Mouse (Mus musculus) midbrain, embryonic 16.5 days (tissue): Measurements from ENCODE around the gene Fign. TPM values are rescaled to one million over a fixed set of nuclear protein-coding genes. Genes with fewer than 3 reads are reported as not detected.

Source experiments
- ATAC-seq: fragments of 200-750 bp; cut with Nextera tagmentation; 2 replicates; pipeline ENCODE4 v1.8.0; 2017; ENCODE audit warnings: moderate TSS enrichment
- H3K27ac ChIP-seq: fragments of 300-500 bp; sonication (generic); 2 replicates; pipeline ENCODE4 v1.5.1; 2014; ENCODE audit warnings: mild to moderate bottlenecking, low read length, mixed read lengths
- H3K27me3 ChIP-seq: fragments of 300-500 bp; sonication (generic); 2 replicates; pipeline ENCODE4 v1.6.1; 2014; ENCODE audit warnings: low read depth, low read length, mixed read lengths; ENCODE audit not compliant: control insufficient read depth, insufficient read depth
- H3K36me3 ChIP-seq: fragments of 300-500 bp; sonication (generic); 2 replicates; pipeline ENCODE4 v1.6.1; 2014; ENCODE audit warnings: mild to moderate bottlenecking, low read length, moderate library complexity, mixed read lengths; ENCODE audit not compliant: control insufficient read depth, insufficient read depth
- H3K4me1 ChIP-seq: fragments of 300-500 bp; sonication (generic); 2 replicates; pipeline ENCODE4 v1.6.1; 2014; ENCODE audit warnings: mild to moderate bottlenecking, low read length, mixed read lengths; ENCODE audit not compliant: control insufficient read depth, insufficient read depth
- H3K4me2 ChIP-seq: fragments of 300-500 bp; sonication (generic); 2 replicates; pipeline ENCODE4 v1.6.1; 2014; ENCODE audit warnings: mild to moderate bottlenecking, low read length, mixed read lengths
- H3K4me3 ChIP-seq: fragments of 300-500 bp; sonication (generic); 2 replicates; pipeline ENCODE4 v1.5.1; 2014; ENCODE audit warnings: low read depth, mild to moderate bottlenecking, low read length, moderate library complexity, mixed read lengths
- H3K9ac ChIP-seq: fragments of 300-500 bp; sonication (generic); 2 replicates; pipeline ENCODE4 v1.6.1; 2014; ENCODE audit warnings: low read depth, low read length, mixed read lengths
- H3K9me3 ChIP-seq: fragments of 300-500 bp; sonication (generic); replicated peaks from 2 replicates; pipeline ENCODE4 v1.6.1; 2014; ENCODE audit warnings: mild to moderate bottlenecking, low read length, mixed read lengths; ENCODE audit not compliant: control insufficient read depth, poor library complexity, severe bottlenecking
- WGBS: fragments of 180-500 bp; shearing (Covaris S2); extraction: QIAGEN DNeasy Blood & Tissue Kit; methylation state at CpG from one replicate; pipeline ENCODE4 v1.1.7; 2014; 5-methylcytosine and 5-hydroxymethylcytosine counted together
- polyA plus RNA-seq: library from polyadenylated mRNA; unstranded; fragments of >200 nt; fragmentation: Nextera tagmentation; extraction: Ambion mirVana; gene quantifications from 2 replicates; pipeline ENCODE4 v1.2.1, GENCODE M21; 2015

The Fign gene
- polyA plus RNA-seq, 1 experiment from 2014 or later: 20.5 TPM

DNA sequence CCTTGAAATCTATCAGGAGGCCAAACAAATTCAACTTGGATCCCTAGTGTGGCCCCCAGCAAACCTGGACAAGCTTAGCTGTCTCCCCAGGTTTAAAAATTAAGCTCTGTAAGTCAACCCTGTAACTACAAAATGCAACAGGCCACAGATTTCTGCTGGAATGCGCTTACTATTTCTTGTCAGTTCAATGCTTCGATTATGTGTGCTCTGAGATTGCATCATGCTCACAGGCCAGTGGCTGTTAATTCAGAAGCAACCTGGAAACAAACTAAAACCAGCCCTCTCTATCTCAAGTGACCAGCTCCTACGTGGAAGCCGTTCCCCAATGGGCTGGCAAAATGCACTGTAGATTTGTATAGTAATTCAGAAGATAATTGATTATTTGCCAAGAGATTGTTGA is 71.9 kb downstream of the Fign start:
- no peaks in the 10 kb centered on the region for H3K9me3 ChIP-seq
- H3K4me2 ChIP-seq: no peak overlapping the region
- no peak overlapping the region for H3K9ac ChIP-seq
- no peaks in the 10 kb centered on the region for H3K27me3 ChIP-seq
- no peak for ATAC-seq
- WGBS: 77% methylated on average over 4 of the region's 4 CpGs
- H3K4me1 ChIP-seq: peaks cover 5% of the 10 kb centered on the region; the same call in 1 of the 2 replicates
- peak overlapping the region; percentile 11; the same call in 1 of the 2 replicates for H3K27ac ChIP-seq
- no peaks in the 10 kb centered on the region for H3K36me3 ChIP-seq
- no peak overlapping the region for H3K4me3 ChIP-seq

DNA sequence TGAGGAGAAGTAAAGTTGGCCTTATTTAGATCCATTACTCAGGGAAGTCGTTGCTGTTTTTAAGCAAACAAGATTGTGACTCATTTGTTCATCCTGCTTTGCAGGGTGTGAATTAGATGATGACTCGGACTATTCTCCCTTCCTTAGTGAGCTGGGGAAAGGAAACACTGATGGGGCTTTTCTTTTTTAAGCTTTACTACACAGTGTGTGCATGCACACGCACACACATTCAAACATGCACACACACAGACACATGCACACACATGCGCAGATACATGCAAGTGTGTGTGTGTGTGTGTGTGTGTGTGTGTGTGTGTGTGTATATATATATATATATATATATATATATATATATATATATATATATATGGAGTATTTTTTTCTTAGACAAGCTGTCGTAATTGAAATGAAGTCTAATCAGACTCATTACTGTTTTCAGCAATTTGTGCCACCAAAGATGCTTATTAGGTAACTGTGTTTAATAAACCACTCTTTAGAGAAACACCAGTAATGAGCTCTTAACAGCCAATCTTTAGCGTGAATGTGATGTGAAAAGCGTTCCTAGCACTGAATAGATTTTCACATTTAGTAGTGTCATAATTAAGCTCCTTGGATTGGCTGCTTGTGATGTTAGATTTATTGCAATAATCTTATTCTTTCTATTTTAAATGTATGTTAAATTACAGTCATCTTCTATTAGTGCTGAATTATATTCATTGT is 103.4 kb downstream of the Fign start:
- H3K4me1 ChIP-seq: 0 out of 2 replicates have a peak, but pooled peaks cover 2% of the 10 kb centered on the region
- ATAC-seq: no peak
- H3K9me3 ChIP-seq: no peaks in the 10 kb centered on the region
- H3K9ac ChIP-seq: no peak overlapping the region
- WGBS: 85% methylated on average over 7 of the region's 7 CpGs
- H3K4me3 ChIP-seq: no peak overlapping the region
- no peaks in the 10 kb centered on the region for H3K36me3 ChIP-seq
- H3K27ac ChIP-seq: no peak overlapping the region
- H3K4me2 ChIP-seq: no peak overlapping the region
- H3K27me3 ChIP-seq: no peaks in the 10 kb centered on the region

DNA sequence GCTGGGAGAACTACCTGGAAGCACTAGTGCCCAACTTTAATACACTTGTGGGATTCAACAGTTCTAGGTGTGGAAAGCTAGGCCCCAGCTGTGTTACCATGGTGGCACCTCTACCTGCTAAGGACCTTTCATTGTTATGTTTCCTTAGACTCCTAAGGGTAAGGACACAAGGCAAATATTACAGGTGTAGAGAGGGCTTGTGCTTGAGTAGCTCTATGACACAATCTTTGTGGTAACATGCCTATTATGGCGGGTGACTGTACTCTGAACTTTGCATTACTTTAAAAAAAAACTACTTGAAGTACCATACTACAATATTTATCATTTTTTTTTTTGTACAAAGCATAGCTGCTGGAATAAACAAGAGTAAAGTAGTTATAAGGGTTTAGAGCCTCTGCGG is 112.4 kb downstream of the Fign start:
- no peak overlapping the region for H3K4me2 ChIP-seq
- H3K27me3 ChIP-seq: no peaks in the 10 kb centered on the region
- no peak for ATAC-seq
- no peaks in the 10 kb centered on the region for H3K36me3 ChIP-seq
- no peak overlapping the region for H3K4me3 ChIP-seq
- WGBS: 91% methylated on average over 2 of the region's 2 CpGs
- H3K9me3 ChIP-seq: no peaks in the 10 kb centered on the region
- no peak overlapping the region for H3K27ac ChIP-seq
- no peak overlapping the region for H3K9ac ChIP-seq
- peaks cover 15% of the 10 kb centered on the region for H3K4me1 ChIP-seq

DNA sequence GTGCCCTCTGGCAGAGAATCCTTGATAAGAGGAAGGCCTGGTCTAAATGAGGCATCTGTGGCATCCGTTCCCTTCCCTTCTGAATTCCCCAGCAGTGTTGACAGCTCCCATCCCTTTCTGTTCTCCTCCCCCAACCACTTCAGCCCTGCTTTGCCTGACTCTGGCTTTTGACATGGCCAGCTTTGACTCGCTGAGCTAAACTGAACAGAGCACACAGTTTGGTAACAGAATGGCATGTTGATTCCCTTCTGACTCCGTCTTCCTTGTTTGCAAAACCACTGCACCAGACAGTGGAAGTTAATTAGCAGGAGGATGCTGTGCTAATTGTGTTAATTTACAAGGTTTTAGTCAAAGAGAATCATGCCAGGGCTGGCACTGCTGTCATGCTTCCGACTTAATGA is 115.5 kb downstream of the Fign start:
- ATAC-seq: peak; percentile 47; the same call in 1 of the 2 replicates
- no peaks in the 10 kb centered on the region for H3K27me3 ChIP-seq
- no peak overlapping the region for H3K4me2 ChIP-seq
- H3K4me1 ChIP-seq: peaks cover 15% of the 10 kb centered on the region
- H3K9me3 ChIP-seq: no peaks in the 10 kb centered on the region
- peak overlapping the region; percentile 12; the same call in 1 of the 2 replicates for H3K27ac ChIP-seq
- H3K9ac ChIP-seq: no peak overlapping the region
- no peak overlapping the region for H3K4me3 ChIP-seq
- 19% methylated on average over 4 of the region's 4 CpGs for WGBS
- H3K36me3 ChIP-seq: peaks cover 4% of the 10 kb centered on the region; the same call in 1 of the 2 replicates

DNA sequence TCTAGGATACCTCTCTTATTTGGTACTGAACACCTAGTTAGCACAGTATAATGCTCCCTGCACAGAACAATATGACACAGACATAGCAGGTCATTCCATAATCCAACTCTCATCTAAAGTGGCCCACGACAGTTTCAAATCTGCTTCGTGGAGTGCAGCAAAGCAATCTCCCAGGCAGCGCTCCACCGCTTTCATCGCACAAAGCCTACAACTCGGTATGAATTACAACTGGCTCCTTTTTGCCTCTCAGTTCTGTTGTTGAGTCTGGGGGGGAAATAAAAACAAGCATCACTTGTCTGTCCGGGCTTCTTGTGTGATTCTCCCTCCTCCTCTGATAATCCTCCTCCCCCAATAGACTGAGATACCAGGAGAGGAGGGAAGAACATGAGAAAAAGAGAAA is 116.4 kb downstream of the Fign start:
- Histone ChIP-seq H3K9me3 (no peaks in the 10 kb centered on the region), H3K27me3 (no peaks in the 10 kb centered on the region), H3K4me2 (peak overlapping the region; percentile 1; the same call in 1 of the 2 replicates), H3K9ac (no peak overlapping the region), H3K36me3 (peaks cover 4% of the 10 kb centered on the region; the same call in 1 of the 2 replicates), H3K27ac (peak overlapping the region; percentile 47), H3K4me3 (no peak overlapping the region), H3K4me1 (peaks cover 15% of the 10 kb centered on the region)
- 26% methylated on average over 7 of the region's 7 CpGs for WGBS
- ATAC-seq: 0 out of 2 replicates have a peak, but pooled peaks have one; percentile 5

DNA sequence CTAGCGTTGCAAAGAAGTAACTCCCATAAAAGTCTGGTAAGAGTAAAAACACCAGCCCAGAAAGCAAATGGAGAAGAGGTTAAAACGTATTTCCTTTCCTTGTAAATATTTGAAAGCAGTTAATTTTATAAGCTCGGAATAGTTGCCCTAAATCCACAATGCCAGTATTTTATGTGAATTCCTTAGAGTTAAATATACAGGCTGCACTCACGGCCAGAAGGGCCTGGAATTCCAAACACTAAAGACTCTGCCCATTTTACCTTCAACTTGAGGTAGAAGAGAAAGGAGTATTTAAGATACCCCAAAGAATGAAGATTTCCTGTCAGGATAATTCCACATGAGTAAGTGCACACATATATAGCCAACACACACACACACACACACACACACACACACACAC is 128.2 kb downstream of the Fign start:
- no peak overlapping the region for H3K4me2 ChIP-seq
- H3K36me3 ChIP-seq: no peaks in the 10 kb centered on the region
- no peaks in the 10 kb centered on the region for H3K9me3 ChIP-seq
- no peak for ATAC-seq
- no peak overlapping the region for H3K4me3 ChIP-seq
- no peak overlapping the region for H3K9ac ChIP-seq
- no peaks in the 10 kb centered on the region for H3K27me3 ChIP-seq
- WGBS: 53% methylated on average over 4 of the region's 4 CpGs
- H3K4me1 ChIP-seq: peaks cover 8% of the 10 kb centered on the region
- H3K27ac ChIP-seq: no peak overlapping the region

DNA sequence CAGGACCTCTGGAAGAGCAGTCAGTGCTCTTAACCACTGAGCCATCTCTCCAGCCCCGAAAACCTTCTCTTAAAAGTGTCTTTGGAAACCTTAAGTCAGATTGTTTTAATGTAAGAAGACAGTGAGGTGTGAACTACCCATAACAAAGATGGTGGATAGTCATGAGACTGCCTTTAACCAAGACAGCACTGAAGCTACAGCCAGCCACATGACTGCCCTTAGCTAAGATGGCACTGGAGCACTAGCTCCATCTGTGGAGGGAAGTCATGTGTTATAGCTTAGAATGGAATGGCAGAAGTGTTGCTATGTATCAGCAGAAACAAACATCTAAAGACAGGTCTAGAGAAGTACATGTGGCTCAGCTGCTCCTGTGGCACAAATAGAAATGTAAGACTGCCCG is 166.8 kb downstream of the Fign start:
- ATAC-seq: no peak
- Histone ChIP-seq H3K4me3 (no peak overlapping the region), H3K4me2 (no peak overlapping the region), H3K27me3 (no peaks in the 10 kb centered on the region), H3K4me1 (no peaks in the 10 kb centered on the region), H3K9ac (no peak overlapping the region), H3K27ac (no peak overlapping the region), H3K36me3 (no peaks in the 10 kb centered on the region), H3K9me3 (no peaks in the 10 kb centered on the region)
- 96% methylated on average over 2 of the region's 2 CpGs for WGBS

DNA sequence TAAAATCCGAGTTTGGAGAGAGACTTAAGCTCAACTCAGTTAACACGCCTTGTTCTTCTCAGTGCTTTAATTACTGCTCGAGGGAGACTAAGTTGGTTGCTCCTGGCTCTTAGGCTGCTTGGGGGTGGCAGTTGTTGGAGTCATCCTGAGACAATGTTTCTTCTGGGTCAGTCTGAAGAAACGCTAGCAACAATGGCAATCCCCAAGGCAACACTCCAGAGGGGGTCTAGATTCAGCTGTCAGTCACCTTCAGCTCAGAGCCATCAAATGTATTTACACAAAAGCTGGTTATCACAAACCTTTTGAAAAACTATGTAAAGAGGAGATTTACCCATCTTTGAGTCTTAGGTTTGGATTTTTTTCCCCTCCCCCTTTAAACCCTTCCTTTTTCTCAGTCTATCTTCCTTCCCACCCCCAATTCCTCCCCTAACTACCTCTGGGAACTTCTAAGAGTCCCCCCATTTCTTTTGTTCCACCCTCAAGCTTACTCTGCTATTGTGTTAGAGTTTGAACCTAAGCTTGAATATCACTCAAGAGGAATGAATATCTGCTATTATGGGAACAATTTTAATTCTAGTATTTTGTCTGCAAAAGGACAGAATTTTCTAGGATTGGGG is 171.2 kb downstream of the Fign start:
- H3K4me3 ChIP-seq: no peak overlapping the region
- H3K4me2 ChIP-seq: no peak overlapping the region
- H3K27ac ChIP-seq: no peak overlapping the region
- no peaks in the 10 kb centered on the region for H3K4me1 ChIP-seq
- H3K27me3 ChIP-seq: no peaks in the 10 kb centered on the region
- no peak for ATAC-seq
- no peak overlapping the region for H3K9ac ChIP-seq
- 11% methylated on average over 4 of the region's 4 CpGs for WGBS
- no peaks in the 10 kb centered on the region for H3K36me3 ChIP-seq
- no peaks in the 10 kb centered on the region for H3K9me3 ChIP-seq

DNA sequence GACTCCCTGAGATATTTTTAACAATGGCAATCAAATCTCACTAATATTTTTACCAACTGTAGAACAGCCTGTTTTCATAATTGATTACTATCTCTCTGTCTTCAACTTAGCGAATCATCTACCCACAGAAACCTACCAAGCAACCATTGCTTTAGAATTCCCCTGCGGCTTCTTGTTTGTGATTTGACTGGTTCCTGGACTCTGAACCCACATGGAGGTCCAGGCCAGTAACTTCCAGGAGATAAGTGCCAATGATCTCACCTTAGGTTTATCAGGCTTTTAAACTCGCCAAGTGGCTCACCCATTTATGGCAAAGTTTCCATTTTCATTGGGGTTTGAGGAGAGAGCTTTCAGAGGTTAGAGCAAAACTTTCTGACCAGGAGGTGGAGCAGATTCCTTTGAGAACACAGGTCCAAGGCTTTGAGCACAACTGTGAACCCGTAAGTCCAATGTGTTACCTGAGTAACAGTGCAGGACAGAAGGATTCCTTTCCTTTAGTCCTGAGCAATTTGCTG is 172.1 kb downstream of the Fign start:
- H3K36me3 ChIP-seq: no peaks in the 10 kb centered on the region
- no peaks in the 10 kb centered on the region for H3K4me1 ChIP-seq
- 72% methylated on average over 4 of the region's 4 CpGs for WGBS
- H3K27me3 ChIP-seq: no peaks in the 10 kb centered on the region
- H3K4me2 ChIP-seq: no peak overlapping the region
- H3K27ac ChIP-seq: no peak overlapping the region
- H3K9me3 ChIP-seq: no peaks in the 10 kb centered on the region
- ATAC-seq: no peak
- H3K4me3 ChIP-seq: no peak overlapping the region
- H3K9ac ChIP-seq: no peak overlapping the region
